Mouse (Mus musculus) lung, embryonic 14.5 days (tissue): Measurements from ENCODE around the gene Shroom1. TPM values are rescaled to one million over a fixed set of nuclear protein-coding genes. Genes with fewer than 3 reads are reported as not detected.
A peak's percentile ranks its signal among the peaks of the same experiment; 100 is the strongest.

Experiments used
- ATAC-seq: fragments of 200-750 bp; cut with Nextera tagmentation; 2 replicates; pipeline ENCODE4 v1.8.0; 2017; ENCODE audit warnings: mild to moderate bottlenecking, moderate TSS enrichment, moderate library complexity; ENCODE audit not compliant: insufficient read depth
- DNase-seq: peaks from one replicate; pipeline ENCODE4 v3.0.0-alpha.2; 2015
- H3K27ac ChIP-seq: fragments of 300-500 bp; sonication (generic); 2 replicates; pipeline ENCODE4 v1.5.1; 2014; ENCODE audit warnings: low read depth, mild to moderate bottlenecking, moderate library complexity
- H3K27me3 ChIP-seq: fragments of 300-500 bp; sonication (generic); 2 replicates; pipeline ENCODE4 v1.6.1; 2014; ENCODE audit warnings: low read length, control low read depth; ENCODE audit not compliant: insufficient read depth
- H3K36me3 ChIP-seq: fragments of 300-500 bp; sonication (generic); 2 replicates; pipeline ENCODE4 v1.6.1; 2014; ENCODE audit warnings: control low read depth; ENCODE audit not compliant: insufficient read depth
- H3K4me1 ChIP-seq: fragments of 300-500 bp; sonication (generic); 2 replicates; pipeline ENCODE4 v1.6.1; 2014; ENCODE audit warnings: antibody characterized with exemption, control low read depth; ENCODE audit not compliant: insufficient read depth
- H3K4me2 ChIP-seq: fragments of 300-500 bp; sonication (generic); 2 replicates; pipeline ENCODE4 v1.6.1; 2014; ENCODE audit warnings: mild to moderate bottlenecking
- H3K4me3 ChIP-seq: fragments of 300-500 bp; sonication (generic); 2 replicates; pipeline ENCODE4 v1.5.1; 2014; ENCODE audit warnings: low read depth, low read length
- H3K9ac ChIP-seq: fragments of 300-500 bp; sonication (generic); 2 replicates; pipeline ENCODE4 v1.6.1; 2014
- H3K9me3 ChIP-seq: fragments of 300-500 bp; sonication (generic); 2 replicates; pipeline ENCODE4 v1.6.1; 2016; ENCODE audit warnings: low read depth, low read length, control low read depth
- CTCF ChIP-seq: IDR thresholded peaks from 2 replicates; pipeline ENCODE4 v1.5.1; 2016; ENCODE audit warnings: antibody characterized with exemption, low read depth
- WGBS: fragments of 180-500 bp; shearing (Covaris S2); extraction: QIAGEN DNeasy Blood & Tissue Kit; methylation state at CpG from one replicate; pipeline ENCODE4 v1.1.7; 2014; 5-methylcytosine and 5-hydroxymethylcytosine counted together
- microRNA-seq: library from miRNA; unstranded; fragments of <30 nt; microRNA quantifications from one replicate; pipeline ENCODE4, GENCODE M21; 2016; ENCODE audit warnings: borderline number of aligned reads
- polyA plus RNA-seq: library from polyadenylated mRNA; unstranded; fragments of >200 nt; fragmentation: Nextera tagmentation; extraction: Ambion mirVana; gene quantifications from 2 replicates; pipeline ENCODE4 v1.2.1, GENCODE M21; 2014

The Shroom1 gene
- polyA plus RNA-seq, 1 experiment from 2014 or later, result 2.4 TPM

DNA sequence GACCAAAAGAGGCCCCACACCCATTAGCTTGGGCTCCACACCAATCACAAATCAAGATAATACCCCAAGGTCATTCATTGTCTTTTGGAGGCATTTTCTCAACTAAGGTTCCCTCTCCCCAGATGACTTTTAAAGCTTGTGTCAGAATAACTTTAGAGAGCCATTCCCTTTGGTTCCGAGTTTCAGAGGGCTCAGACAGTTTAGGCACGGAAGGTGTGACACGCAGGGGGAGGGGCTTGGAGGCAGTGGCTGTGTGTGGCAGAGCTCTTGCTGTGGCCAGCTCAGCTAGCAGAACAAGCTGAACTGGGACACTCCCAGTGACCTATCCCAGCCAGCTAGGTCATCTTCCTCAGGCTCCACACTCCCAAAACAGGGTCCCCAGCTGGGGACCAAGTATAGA is 51.6 kb downstream of the Shroom1 start:
- H3K27ac ChIP-seq, result no peak overlapping the region
- H3K9me3 ChIP-seq, result no peaks in the 10 kb centered on the region
- DNase-seq, result no peak
- no peak for ATAC-seq
- H3K4me2 ChIP-seq, result no peak overlapping the region
- H3K9ac ChIP-seq, result no peak overlapping the region
- H3K4me1 ChIP-seq, result no peaks in the 10 kb centered on the region
- H3K4me3 ChIP-seq, result no peak overlapping the region
- 37% methylated on average over 3 of the region's 3 CpGs for WGBS
- H3K27me3 ChIP-seq, result no peaks in the 10 kb centered on the region
- no peaks in the 10 kb centered on the region for H3K36me3 ChIP-seq
- TF ChIP-seq CTCF, result no peak

DNA sequence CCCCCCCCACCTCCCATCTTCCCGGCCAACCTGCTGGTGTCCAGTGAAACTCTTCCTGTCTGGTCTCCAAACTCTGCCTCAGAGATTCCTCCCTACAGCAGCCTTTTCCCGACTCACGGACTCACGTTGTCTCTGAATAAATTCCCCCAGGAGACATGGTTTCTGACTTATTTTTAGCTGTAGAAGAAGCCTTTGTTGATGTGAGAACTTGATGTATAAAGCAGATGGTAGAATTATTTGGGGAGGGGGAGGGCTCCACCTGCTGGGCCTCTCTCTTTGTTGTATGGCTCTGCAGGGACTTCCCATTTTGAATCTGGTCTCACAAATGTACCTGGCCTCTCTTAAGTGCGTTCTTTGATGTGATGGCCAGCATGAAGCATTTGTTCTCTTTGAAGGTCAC is 53.3 kb downstream of the Shroom1 start:
- Histone ChIP-seq H3K4me1 (no peaks in the 10 kb centered on the region), H3K9me3 (no peaks in the 10 kb centered on the region), H3K27ac (no peak overlapping the region), H3K4me3 (no peak overlapping the region), H3K36me3 (no peaks in the 10 kb centered on the region), H3K27me3 (no peaks in the 10 kb centered on the region), H3K4me2 (no peak overlapping the region), H3K9ac (no peak overlapping the region)
- TF ChIP-seq CTCF, result no peak
- no peak for ATAC-seq
- no peak for DNase-seq
- WGBS, result 52% methylated on average over 5 of the region's 5 CpGs

DNA sequence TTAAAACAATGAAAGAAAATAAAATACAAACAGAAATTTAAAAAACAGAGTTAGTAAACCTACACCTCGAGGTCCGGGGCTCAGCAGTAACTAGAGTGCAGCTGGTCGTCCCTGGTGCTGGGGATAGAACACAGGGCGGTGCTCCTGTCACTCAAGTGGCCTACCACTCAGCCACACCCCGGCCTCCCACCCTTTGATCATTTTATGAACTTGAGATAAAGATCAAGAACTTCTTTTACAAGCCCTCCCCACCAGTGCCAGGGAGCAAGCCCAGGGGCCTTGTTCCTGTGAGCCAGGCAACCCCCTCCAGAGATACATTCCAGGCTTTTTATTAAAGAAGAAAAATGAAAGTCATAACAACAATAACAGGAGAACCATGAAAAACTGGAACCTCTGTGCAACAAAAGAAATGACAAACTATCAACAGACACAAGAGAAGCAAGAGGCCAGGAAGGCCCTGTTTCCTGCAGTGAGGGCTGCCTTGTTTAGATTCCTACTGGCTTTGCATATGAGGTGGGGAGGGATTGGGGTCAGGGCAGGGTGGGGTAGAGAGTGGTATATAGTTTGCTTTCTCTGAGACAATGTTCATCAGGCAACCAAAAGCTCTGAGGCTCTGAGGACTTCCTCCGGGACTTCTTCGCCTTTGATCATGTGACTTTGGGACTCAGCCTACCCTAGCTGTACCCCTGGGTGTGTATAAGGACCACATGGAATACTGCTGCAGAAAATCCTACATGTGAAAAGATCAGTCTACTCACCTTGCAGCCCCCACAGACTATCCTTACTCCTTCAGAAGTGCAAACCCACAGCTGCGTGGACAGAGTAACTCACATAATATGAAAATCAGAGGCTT is 60.0 kb downstream of the Shroom1 start:
- DNase-seq, result peak; percentile 56
- 28% methylated on average over 8 of the region's 8 CpGs for WGBS
- Histone ChIP-seq H3K27ac (0 out of 2 replicates have a peak overlapping the region, but pooled peaks have one; percentile 24), H3K4me3 (no peak overlapping the region), H3K36me3 (no peaks in the 10 kb centered on the region), H3K4me2 (no peak overlapping the region), H3K27me3 (no peaks in the 10 kb centered on the region), H3K4me1 (peaks cover 21% of the 10 kb centered on the region), H3K9me3 (no peaks in the 10 kb centered on the region), H3K9ac (no peak overlapping the region)
- ATAC-seq, result no peak
- no peak for TF ChIP-seq CTCF

Small RNAs within 50 kb of the gene (microRNA-seq; reads per million reads assigned to microRNA genes)
- not detected for gene Mir6920

Other genes starting within 250 kb of the Shroom1 start
- 105 and 109 TPM in 2 replicates for gene Hspa4, start 156.7 kb upstream of the Shroom1 start, polyA plus RNA-seq
- gene Zcchc10, start 132.5 kb upstream of the Shroom1 start, polyA plus RNA-seq, result 24.0 and 27.7 TPM in 2 replicates
- gene Aff4, start 106.4 kb upstream of the Shroom1 start, polyA plus RNA-seq, result 56.5 and 62.9 TPM in 2 replicates
- gene Leap2, start 34.0 kb upstream of the Shroom1 start, polyA plus RNA-seq, result 0.53 TPM in 1 of 2 replicates, not detected in the other
- gene Uqcrq, start 26.4 kb upstream of the Shroom1 start, polyA plus RNA-seq, result 518 and 521 TPM in 2 replicates
- gene Gdf9, start 26.2 kb upstream of the Shroom1 start, polyA plus RNA-seq, result 1.7 and 2.0 TPM in 2 replicates
- not detected in 2 replicates for gene Gm10447, start 95 bp upstream of the Shroom1 start, polyA plus RNA-seq
- not detected in 2 replicates for gene Gm9837, start 13.3 kb downstream of the Shroom1 start, polyA plus RNA-seq
- gene Gm9945, start 23.0 kb downstream of the Shroom1 start, polyA plus RNA-seq, result not detected in 2 replicates
- 0.17 and 0.18 TPM in 2 replicates for gene Sowaha, start 23.1 kb downstream of the Shroom1 start, polyA plus RNA-seq
- gene Sept8, start 62.1 kb downstream of the Shroom1 start, polyA plus RNA-seq, result 25.3 and 25.6 TPM in 2 replicates
- 67.9 and 69.7 TPM in 2 replicates for gene Kif3a, start 110.2 kb downstream of the Shroom1 start, polyA plus RNA-seq
- gene Il4, start 161.5 kb downstream of the Shroom1 start, polyA plus RNA-seq, result 1.1 and 2.1 TPM in 2 replicates
- not detected in 2 replicates for gene Il13, start 177.5 kb downstream of the Shroom1 start, polyA plus RNA-seq